Mouse (Mus musculus): ENCODE measurements at regions not wholly inside any gene's neighbourhood (a gene's known extent, or its start where the extent isn't known, plus 50 kb on each side); places are given as distances from the start of the nearest gene placed in this dataset.

GRCm38 (mm10) chr9:59095626-59096025 is 59.4 kb upstream of the Neo1 start:
- Histone ChIP-seq H3K27me3 (replicated peaks; ENCODE audit: control insufficient read depth, insufficient read depth, low read length) (no peaks in the 10 kb centered on the region), H3K27ac (ENCODE audit: low read depth, low read length) (no peak overlapping the region), H3K4me2 (ENCODE audit: low read length) (no peak overlapping the region), H3K36me3 (ENCODE audit: control insufficient read depth, insufficient read depth, low read length) (no peaks in the 10 kb centered on the region), H3K9ac (ENCODE audit: low read length) (no peak overlapping the region), H3K9me3 (replicated peaks; ENCODE audit: control insufficient read depth, low read length) (no peaks in the 10 kb centered on the region), H3K4me3 (ENCODE audit: low read depth, low read length) (no peak overlapping the region), H3K4me1 (ENCODE audit: control insufficient read depth, insufficient read depth, low read length) (peaks cover 7% of the 10 kb centered on the region; the same call in 1 of the 2 replicates)
- DNase-seq (ENCODE audit: low spot score): peak; percentile 37
- whole genome bisulfite sequencing: 75% methylated on average over 7 of the region's 7 CpGs
- no peak for ATAC-seq

GRCm38 (mm10) chr9:59094106-59094505 is 57.9 kb upstream of the Neo1 start:
- H3K36me3 ChIP-seq (ENCODE audit: control insufficient read depth, insufficient read depth, low read length): no peaks in the 10 kb centered on the region
- H3K4me2 ChIP-seq (ENCODE audit: low read length): no peak overlapping the region
- ATAC-seq (no peak), DNase-seq (ENCODE audit: low spot score) (no peak)
- H3K27ac ChIP-seq (ENCODE audit: low read depth, low read length): no peak overlapping the region
- H3K27me3 ChIP-seq (replicated peaks; ENCODE audit: control insufficient read depth, insufficient read depth, low read length): no peaks in the 10 kb centered on the region
- WGBS: 86% methylated on average over 4 of the region's 4 CpGs
- no peak overlapping the region for H3K4me3 ChIP-seq (ENCODE audit: low read depth, low read length)
- no peak overlapping the region for H3K9ac ChIP-seq (ENCODE audit: low read length)
- H3K9me3 ChIP-seq (replicated peaks; ENCODE audit: control insufficient read depth, low read length): no peaks in the 10 kb centered on the region
- H3K4me1 ChIP-seq (ENCODE audit: control insufficient read depth, insufficient read depth, low read length): peaks cover 7% of the 10 kb centered on the region; the same call in 1 of the 2 replicates

GRCm38 (mm10) chr9:59091179-59091578 is 54.9 kb upstream of the Neo1 start:
- Histone ChIP-seq H3K4me2 (ENCODE audit: low read length) (no peak overlapping the region), H3K27ac (ENCODE audit: low read depth, low read length) (no peak overlapping the region), H3K36me3 (ENCODE audit: control insufficient read depth, insufficient read depth, low read length) (no peaks in the 10 kb centered on the region), H3K9ac (ENCODE audit: low read length) (no peak overlapping the region), H3K4me1 (ENCODE audit: control insufficient read depth, insufficient read depth, low read length) (no peaks in the 10 kb centered on the region), H3K27me3 (replicated peaks; ENCODE audit: control insufficient read depth, insufficient read depth, low read length) (no peaks in the 10 kb centered on the region), H3K9me3 (replicated peaks; ENCODE audit: control insufficient read depth, low read length) (no peaks in the 10 kb centered on the region), H3K4me3 (ENCODE audit: low read depth, low read length) (no peak overlapping the region)
- WGBS: 88% methylated on average over 3 of the region's 3 CpGs
- no peak for DNase-seq (ENCODE audit: low spot score)
- no peak for ATAC-seq

- Histone ChIP-seq H3K4me2 (ENCODE audit: low read length) (no peak overlapping the region), H3K4me1 (ENCODE audit: control insufficient read depth, insufficient read depth, low read length) (no peaks in the 10 kb centered on the region), H3K9ac (ENCODE audit: low read length) (no peak overlapping the region), H3K27ac (ENCODE audit: low read depth, low read length) (no peak overlapping the region), H3K27me3 (replicated peaks; ENCODE audit: control insufficient read depth, insufficient read depth, low read length) (no peaks in the 10 kb centered on the region), H3K4me3 (ENCODE audit: low read depth, low read length) (no peak overlapping the region), H3K36me3 (ENCODE audit: control insufficient read depth, insufficient read depth, low read length) (no peaks in the 10 kb centered on the region), H3K9me3 (replicated peaks; ENCODE audit: control insufficient read depth, low read length) (no peaks in the 10 kb centered on the region)
- ATAC-seq (no peak), DNase-seq (ENCODE audit: low spot score) (no peak)
- WGBS: 91% methylated on average over 3 of the region's 3 CpGs
Measured at GRCm38 (mm10) chr9:59087704-59088103, 51.5 kb upstream of the Neo1 start.

- Histone ChIP-seq H3K36me3 (ENCODE audit: control insufficient read depth, insufficient read depth, low read length) (no peaks in the 10 kb centered on the region), H3K9ac (ENCODE audit: low read length) (no peak overlapping the region), H3K27me3 (replicated peaks; ENCODE audit: control insufficient read depth, insufficient read depth, low read length) (no peaks in the 10 kb centered on the region), H3K4me1 (ENCODE audit: control insufficient read depth, insufficient read depth, low read length) (no peaks in the 10 kb centered on the region), H3K9me3 (replicated peaks; ENCODE audit: control insufficient read depth, low read length) (no peaks in the 10 kb centered on the region), H3K4me3 (ENCODE audit: low read depth, low read length) (no peak overlapping the region), H3K27ac (ENCODE audit: low read depth, low read length) (no peak overlapping the region), H3K4me2 (ENCODE audit: low read length) (no peak overlapping the region)
- WGBS: 91% methylated on average over 9 of the region's 9 CpGs
- ATAC-seq (no peak), DNase-seq (ENCODE audit: low spot score) (no peak)
Measured at GRCm38 (mm10) chr9:59087112-59087511, 50.9 kb upstream of the Neo1 start.

GRCm38 (mm10) chr9:59086556-59087102 is 50.4 kb upstream of the Neo1 start:
- H3K9ac ChIP-seq (ENCODE audit: low read length): no peak overlapping the region
- DNase-seq (ENCODE audit: low spot score) (no peak), ATAC-seq (no peak)
- no peaks in the 10 kb centered on the region for H3K36me3 ChIP-seq (ENCODE audit: control insufficient read depth, insufficient read depth, low read length)
- H3K9me3 ChIP-seq (replicated peaks; ENCODE audit: control insufficient read depth, low read length): no peaks in the 10 kb centered on the region
- H3K4me3 ChIP-seq (ENCODE audit: low read depth, low read length): no peak overlapping the region
- WGBS: 90% methylated on average over 10 of the region's 10 CpGs
- H3K27me3 ChIP-seq (replicated peaks; ENCODE audit: control insufficient read depth, insufficient read depth, low read length): no peaks in the 10 kb centered on the region
- H3K4me2 ChIP-seq (ENCODE audit: low read length): no peak overlapping the region
- H3K27ac ChIP-seq (ENCODE audit: low read depth, low read length): no peak overlapping the region
- no peaks in the 10 kb centered on the region for H3K4me1 ChIP-seq (ENCODE audit: control insufficient read depth, insufficient read depth, low read length)
